Mouse (Mus musculus): ENCODE results near the gene Sulf2.

Sulf2 gene

DNA sequence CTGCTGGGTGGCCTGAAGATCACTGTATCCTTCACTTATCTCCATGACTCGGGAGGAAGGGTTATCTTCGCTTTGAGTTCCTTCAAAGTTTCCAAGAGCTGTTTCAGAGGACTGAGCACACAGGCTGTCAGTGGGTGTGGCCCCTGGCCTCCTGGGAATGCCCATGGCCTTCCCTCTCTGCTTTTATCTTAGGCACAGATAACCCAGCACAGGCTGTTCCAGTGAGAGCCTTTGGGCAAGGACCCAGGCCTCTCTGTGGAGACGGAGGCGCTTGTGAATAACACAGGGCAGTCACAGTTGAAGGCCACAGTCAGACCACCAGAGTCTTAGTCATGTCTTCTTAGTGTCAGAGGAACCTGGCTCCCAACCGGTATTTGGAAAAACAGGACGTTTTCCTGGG lies 32.7 kb downstream of the Sulf2 start:
- in situ Hi-C loops (cut with MboI; ENCODE audit: unreplicated experiment in 2 of 2) = loop anchor here in 1 of 2 experiments (25.0 kb wide), 1 partner anchor 315 kb away; no protein-coding TSS in a partner anchor

DNA sequence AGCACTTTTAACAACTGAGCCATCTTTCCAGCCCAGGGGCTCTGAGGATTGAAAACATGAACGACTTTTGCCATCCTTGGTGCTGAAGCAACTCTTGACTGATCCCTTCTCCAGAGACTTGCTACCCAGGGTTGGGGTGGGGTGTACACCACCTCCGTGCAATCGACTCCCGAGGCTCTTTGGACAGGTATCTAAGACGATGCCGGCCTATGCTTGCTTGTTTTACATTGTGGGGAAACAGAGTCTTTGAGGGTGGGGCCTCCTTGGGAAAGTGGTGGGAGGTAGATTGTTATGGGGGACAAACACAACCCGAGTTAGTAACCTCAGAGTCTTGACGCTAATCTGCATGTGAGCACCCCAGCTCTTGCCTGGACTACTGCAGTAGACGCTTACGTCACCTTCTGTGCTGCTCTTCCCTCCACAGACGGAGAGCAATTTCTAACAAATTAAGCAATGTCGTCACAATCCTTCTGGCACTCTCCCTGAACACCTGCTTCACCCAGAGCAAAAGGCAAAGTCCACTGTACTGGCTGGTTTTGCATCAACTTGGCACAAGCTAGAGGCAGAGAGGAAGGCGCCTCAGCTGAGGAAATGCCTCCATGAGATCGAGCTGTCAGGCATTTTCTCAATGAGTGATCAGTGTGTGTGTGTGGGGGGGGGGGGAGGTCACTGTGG lies 33.6 kb downstream of the Sulf2 start:
- in situ Hi-C loops (cut with MboI; ENCODE audit: unreplicated experiment in 2 of 2) = loop anchor here in 1 of 2 experiments (25.0 kb wide), 1 partner anchor 315 kb away; no protein-coding TSS in a partner anchor

DNA sequence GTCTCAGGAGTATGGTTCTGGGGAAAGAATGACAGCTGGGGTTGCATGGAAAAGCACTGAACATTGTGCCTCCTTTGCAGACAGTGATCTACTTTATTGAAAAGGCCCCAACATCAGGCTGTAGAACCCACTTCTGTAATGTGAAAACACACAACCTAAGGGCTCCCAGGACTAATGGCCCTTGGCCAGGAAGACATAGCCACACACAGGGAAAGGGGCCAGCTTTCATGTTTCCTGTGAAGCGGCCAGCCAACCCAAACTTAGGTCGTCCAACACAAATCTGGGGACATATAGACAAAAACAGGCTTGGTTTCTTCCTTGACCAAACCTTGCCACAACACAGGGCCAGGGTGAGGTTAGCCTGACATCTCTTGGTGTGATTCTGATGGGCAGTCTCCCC lies 35.5 kb downstream of the Sulf2 start:
- in situ Hi-C loops (cut with MboI; ENCODE audit: unreplicated experiment in 2 of 2) = loop anchor here in 1 of 2 experiments (25.0 kb wide), 1 partner anchor 317 kb away; no protein-coding TSS in a partner anchor

DNA sequence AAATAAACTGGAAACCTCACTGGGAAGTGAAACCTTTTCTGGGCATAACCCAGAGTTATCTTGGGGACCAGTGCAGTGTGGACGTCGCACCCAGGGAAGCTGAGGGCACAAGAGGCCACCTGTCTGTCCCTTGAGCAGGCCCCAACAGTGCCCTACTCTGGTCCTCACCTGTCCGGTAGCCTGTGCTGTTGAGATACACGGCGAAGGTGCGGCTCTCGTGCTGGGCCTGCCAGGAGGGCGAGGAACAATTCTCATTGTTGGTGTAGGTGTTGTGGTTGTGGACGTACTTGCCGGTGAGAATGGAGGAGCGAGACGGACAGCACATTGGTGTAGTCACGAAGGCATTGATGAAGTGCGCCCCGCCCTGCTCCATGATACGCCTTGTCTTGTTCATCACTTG lies 38.8 kb downstream of the Sulf2 start:
- in situ Hi-C loops (cut with MboI; ENCODE audit: unreplicated experiment in 2 of 2) = loop anchor here in 1 of 2 experiments (25.0 kb wide), 1 partner anchor 321 kb away; no protein-coding TSS in a partner anchor

DNA sequence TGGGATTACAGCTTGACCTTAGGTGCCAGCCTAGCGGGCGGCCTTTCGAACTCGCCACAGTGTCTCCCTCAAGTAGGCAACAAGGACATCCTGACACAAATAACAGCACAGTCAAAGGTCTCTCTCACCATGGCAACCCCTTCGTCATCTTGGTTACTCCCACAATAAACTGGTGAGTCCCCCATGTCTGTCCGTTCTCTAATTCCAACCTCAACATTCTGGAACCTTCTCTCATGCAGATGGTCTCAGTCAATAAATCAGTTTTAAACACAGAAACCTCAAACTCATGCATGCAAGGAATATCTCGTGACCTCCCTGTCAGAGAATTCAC lies 39.2 kb downstream of the Sulf2 start:
- in situ Hi-C loops (cut with MboI; ENCODE audit: unreplicated experiment in 2 of 2) = loop anchor here in 1 of 2 experiments (25.0 kb wide), 1 partner anchor 321 kb away; no protein-coding TSS in a partner anchor

DNA sequence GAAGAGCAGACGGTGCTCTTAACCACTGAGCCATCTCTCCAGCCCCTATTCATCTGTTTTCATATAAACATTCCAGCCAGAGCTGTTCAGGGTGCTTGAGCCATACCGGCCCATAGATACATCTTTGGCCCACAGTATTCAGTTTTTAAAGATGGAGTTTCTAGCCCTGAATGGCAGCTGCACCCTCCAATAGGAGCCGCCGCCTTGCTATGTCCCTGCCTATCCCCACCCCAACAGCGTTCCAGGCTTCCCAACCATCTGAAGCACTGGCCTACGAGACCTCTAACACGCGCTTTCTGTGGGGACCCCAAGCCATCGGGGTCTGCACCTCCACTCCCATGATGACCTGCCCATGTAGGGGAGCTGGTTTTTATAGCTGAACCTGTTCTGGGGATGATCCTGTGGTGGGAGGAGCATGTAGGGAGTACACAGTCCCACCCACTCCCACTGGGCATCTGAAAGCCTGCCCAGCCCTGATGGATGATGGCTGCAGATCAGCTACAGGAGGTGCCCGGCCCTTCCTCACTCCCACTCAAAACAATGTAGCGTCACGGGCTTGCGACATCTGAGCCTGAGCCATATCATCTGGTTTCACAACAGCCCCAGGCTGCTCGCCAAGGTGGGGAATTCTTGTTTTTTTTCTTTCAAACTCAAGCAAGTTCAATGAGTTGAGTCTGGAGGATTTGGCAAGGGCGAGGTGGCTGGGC lies 39.7 kb downstream of the Sulf2 start:
- in situ Hi-C loops (cut with MboI; ENCODE audit: unreplicated experiment in 2 of 2) = loop anchor here in 1 of 2 experiments (25.0 kb wide), 1 partner anchor 322 kb away; no protein-coding TSS in a partner anchor

DNA sequence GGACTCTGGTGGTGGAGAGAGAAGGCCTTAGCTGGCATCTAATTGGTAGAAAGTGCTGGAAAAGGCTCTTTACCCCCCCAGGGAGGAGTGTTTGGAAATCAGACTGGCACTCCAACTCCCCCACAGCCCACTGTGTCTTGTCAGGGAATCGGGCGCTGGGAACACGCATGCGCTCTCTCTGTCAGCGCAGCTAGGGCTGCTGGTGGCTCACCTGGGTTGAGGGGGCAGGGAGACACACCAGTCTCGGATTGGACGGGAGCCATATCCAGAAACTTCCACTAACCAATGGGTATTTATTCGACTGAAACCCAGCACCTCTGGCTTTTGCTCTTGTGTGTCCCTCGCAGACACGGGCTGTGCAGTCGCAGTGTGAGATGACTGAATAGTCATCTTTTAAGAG lies 42.5 kb downstream of the Sulf2 start:
- in situ Hi-C loops (cut with MboI; ENCODE audit: unreplicated experiment in 2 of 2) = loop anchor here in 1 of 2 experiments (25.0 kb wide), 1 partner anchor 324 kb away; no protein-coding TSS in a partner anchor

DNA sequence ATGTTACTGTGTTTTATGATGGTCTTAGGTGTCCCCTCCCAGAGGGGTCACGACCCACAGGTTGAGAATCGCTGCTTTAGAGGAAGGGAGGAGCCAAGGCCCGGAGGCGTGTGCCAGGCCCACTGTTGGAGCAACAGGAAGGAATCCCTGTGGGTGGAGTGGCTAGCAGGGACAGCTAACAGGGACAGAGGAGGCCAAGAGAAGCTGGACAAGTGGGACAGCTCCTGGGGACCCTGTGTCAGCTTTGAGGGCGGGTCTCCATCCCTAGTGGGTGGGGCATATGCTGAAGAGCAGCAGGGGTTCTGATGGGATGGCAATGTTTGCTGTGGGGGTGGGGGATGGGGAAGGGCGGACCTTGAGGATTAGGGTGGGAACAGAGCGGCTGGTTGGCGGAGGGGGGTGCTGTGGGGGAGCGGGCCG lies 43.6 kb downstream of the Sulf2 start:
- in situ Hi-C loops (cut with MboI; ENCODE audit: unreplicated experiment in 2 of 2) = loop anchor here in 1 of 2 experiments (25.0 kb wide), 1 partner anchor 325 kb away; no protein-coding TSS in a partner anchor

DNA sequence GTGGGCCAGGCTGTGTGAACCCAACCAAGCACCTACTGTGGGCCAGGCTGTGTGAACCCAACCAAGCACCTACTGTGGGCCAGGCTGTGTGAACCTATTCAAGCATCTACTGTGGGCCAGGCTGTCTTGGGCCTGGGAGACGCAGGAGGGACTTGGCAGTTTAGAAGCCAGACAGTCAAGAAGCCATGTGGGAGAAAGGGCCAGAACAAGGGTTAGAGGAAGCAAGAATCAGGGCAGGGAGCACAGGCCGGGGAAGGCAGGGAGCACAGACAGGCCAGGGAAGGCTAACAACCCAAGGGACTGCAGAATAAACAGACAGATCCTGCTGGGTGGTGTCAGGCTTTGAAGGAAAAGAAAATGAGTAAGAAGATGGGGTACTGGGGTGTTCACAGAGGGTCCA lies 44.2 kb downstream of the Sulf2 start:
- in situ Hi-C loops (cut with MboI; ENCODE audit: unreplicated experiment in 2 of 2) = loop anchor here in 1 of 2 experiments (25.0 kb wide), 1 partner anchor 326 kb away; no protein-coding TSS in a partner anchor

DNA sequence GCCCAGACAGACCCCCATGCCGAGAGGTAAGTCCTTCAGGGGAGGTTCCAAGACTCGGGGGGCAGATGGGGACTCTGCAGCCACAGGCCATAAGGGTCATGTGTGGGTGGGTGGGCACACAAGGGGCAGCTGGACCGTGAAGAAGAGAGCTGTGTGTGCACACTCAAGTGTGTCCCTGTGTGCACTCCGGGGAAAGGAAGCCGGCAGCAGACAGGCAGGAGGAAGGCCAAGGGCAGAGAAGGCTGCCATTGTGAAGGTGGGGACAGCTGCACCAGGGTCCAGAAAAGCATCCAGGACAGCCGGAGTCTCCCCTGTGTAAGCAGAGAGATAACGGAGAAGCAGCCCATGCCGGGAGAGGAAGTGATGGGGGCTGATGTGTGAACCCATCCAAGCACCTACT lies 44.7 kb downstream of the Sulf2 start:
- in situ Hi-C loops (cut with MboI; ENCODE audit: unreplicated experiment in 2 of 2) = loop anchor here in 1 of 2 experiments (25.0 kb wide), 1 partner anchor 327 kb away; no protein-coding TSS in a partner anchor

DNA sequence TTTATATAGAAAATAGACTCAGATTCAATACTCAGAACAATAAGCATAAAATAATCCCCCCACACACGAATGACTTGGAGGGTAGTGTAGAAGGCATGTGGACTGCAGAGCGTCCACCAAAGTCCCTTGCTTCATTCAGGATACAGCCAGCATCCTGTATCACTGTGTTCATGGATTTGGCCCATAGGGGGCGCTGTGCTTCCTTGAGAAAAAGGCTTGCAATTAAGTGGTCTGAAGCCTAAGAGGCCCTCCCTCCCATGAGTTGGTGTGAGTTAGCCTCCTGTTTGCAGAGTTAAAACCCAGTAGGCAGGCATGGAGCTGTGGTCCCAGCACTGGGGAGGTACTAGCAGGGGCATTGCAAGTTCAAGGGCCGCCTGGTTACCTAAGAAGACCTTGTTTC lies 47.1 kb downstream of the Sulf2 start:
- in situ Hi-C loops (cut with MboI; ENCODE audit: unreplicated experiment in 2 of 2) = loop anchor here (5.0 to 25.0 kb wide), 2 partner anchors 329 to 334 kb away; no protein-coding TSS in a partner anchor

DNA sequence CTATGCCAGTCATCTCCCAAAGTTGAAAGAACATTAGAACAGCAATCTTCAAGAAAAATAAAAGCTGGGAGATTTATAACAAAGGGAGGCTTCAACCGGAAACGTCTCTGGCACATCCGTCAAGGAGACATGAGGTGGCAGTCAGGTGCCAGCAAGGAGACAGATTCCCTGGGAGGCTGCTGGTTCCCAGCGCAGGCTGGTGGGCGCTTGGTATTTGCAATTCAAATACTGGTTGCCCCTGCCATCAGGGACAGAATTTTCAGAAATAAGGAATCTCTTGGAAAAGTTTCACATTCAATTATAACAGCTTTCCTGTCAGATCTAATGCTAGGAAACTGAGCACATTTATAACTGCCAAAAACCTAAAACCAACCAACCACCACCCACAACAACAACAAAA lies 47.6 kb downstream of the Sulf2 start:
- in situ Hi-C loops (cut with MboI; ENCODE audit: unreplicated experiment in 2 of 2) = loop anchor here (5.0 to 25.0 kb wide), 2 partner anchors 329 to 334 kb away; no protein-coding TSS in a partner anchor

DNA sequence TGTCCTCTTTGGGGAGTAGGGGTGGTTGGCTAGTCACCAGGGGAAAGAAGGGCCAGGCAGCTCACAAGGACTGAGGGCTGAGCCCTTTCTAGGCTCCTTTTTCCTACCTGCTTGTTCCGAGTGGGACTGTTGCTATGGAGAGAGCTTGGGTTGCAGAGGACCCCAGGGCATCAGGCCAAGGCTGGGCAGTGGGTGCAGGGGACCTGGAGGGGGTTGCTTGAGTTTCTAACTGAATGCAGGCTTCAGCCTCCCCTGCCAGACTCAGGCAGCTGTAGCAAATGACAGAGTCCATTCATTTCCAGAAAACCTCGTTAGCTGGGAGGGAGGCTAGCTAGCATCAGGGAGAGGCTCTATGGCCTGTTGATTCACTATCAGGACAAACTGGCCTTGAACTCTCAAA lies 48.8 kb downstream of the Sulf2 start:
- in situ Hi-C loops (cut with MboI; ENCODE audit: unreplicated experiment in 2 of 2) = loop anchor here (5.0 to 25.0 kb wide), 2 partner anchors 331 to 336 kb away; no protein-coding TSS in a partner anchor

DNA sequence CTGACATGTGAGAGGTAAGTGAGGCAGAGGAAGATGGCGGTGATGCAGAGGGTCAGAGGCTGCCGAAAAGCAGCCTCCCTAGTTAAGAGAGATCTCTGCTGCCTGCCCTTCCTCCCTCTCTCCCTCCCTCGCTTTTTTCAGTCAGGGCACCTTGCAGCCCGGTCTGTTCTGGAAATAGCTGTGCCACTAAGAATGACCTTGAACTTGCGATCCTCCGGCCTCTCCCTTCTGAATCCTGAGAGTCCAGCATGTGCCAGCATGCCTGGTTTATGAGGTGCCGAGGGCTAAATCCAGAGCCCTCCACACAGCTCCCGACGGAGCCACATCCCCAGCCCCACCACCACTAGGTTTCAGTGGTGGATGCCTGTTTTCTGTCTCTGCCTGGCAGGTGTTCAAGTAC lies 49.6 kb downstream of the Sulf2 start:
- in situ Hi-C loops (cut with MboI; ENCODE audit: unreplicated experiment in 2 of 2) = loop anchor here (5.0 to 25.0 kb wide), 2 partner anchors 331 to 336 kb away; no protein-coding TSS in a partner anchor

DNA sequence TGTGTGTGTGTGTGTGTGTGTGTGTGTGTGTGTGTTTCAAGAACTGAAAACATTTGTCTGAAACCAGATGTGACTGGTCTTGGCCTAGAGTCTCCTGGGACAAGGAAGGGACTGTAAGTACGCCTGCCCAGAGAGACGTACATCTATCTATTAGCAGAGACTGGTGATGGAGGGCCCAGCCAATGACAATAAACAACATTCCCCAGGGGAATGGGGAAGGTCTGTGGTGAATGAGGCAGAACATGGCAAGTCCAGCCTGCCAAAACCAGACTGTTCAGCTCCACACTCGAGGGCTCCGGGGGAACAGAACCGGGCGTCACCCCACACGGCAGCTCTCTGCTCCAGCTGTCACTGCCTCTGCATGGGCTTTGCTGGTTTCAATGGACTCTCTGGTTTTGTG lies 52.6 kb downstream of the Sulf2 start:
- in situ Hi-C loops (cut with MboI; ENCODE audit: unreplicated experiment in 2 of 2) = loop anchor here in 1 of 2 experiments (25.0 kb wide), 1 partner anchor 334 kb away; no protein-coding TSS in a partner anchor

DNA sequence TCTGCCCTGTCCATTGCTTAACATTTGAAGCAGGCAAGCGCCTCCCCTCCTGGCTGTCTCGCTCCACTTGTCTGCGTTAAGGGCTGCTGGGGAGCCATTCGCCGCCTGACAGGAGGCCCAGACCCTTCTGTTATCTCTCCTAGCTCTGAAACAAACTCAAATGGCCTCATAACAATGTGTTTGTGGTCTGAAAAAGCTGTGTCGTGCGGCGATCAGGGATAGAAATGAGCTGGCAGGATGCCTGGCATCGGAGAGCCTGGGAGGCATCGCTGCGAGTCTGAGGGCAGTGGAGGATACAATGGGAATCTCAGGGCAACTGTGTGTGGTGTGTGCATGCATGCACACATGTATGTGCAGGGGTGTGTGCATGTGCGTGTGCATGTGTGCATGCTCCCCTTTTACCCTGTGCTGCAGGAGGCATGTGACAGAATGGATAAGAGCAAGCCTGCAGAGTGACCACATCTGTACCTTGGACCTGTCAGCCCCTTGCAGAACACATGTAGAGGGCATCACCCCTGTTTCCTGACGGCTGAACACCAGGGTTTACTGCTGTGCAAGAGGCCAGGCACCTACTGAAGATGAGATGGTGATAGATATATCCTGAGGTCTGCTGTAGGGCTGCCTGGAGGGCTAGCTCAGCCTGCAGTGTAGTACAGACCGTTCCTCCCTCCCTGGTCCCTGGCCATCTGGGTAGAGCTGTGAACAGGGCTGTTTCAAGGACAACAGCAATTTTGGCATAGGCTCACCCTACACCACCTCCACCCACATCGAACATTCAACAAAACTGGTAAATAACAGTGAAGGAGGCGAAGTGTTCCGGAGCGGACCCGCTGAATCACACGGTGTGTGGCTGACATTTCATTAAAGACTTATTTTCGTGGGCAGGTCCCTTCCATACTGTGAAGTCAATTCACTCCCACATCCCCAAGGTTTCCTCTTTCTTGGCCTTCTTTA lies 54.9 kb downstream of the Sulf2 start:
- in situ Hi-C loops (cut with MboI; ENCODE audit: unreplicated experiment in 2 of 2) = loop anchor here in 1 of 2 experiments (25.0 kb wide), 1 partner anchor 337 kb away; no protein-coding TSS in a partner anchor

DNA sequence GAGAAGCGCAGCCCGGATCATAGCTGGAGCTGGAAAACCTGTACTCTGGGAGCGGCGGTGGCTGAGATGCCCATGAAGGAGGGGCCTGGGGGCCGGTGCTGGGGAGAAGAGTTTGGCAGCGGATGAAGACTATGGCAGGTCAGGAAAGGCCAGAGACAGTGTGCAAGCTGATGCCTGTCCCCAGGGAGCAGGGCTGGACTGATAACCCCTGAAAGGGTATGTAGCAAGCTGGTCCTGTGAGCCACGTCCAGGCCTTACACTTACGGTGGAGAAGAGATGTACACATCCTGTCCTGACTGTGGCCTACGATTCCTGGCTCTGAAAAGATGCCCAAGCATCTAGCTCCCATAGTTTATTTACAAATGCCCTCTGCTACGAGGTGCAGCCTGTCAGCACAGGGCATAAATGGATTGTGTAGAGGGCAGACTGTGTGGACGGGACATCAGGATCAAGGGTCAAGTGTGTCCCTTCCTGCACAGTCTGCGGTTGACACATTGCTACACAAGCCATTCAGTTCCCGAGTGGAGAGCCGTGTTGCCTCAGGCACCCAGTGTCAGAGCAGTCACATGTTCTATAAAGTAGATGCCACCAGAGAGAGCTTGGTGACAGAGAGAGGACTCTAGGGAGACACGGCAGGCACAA lies 57.0 kb downstream of the Sulf2 start:
- in situ Hi-C loops (cut with MboI; ENCODE audit: unreplicated experiment in 2 of 2) = loop anchor here (10.0 to 25.0 kb wide), 7 partner anchors 561 to 1114 kb away; partner anchors contain the start of genes Cd40 (in 1 of the 2) and Ddx27 (in 1 of the 2)

DNA sequence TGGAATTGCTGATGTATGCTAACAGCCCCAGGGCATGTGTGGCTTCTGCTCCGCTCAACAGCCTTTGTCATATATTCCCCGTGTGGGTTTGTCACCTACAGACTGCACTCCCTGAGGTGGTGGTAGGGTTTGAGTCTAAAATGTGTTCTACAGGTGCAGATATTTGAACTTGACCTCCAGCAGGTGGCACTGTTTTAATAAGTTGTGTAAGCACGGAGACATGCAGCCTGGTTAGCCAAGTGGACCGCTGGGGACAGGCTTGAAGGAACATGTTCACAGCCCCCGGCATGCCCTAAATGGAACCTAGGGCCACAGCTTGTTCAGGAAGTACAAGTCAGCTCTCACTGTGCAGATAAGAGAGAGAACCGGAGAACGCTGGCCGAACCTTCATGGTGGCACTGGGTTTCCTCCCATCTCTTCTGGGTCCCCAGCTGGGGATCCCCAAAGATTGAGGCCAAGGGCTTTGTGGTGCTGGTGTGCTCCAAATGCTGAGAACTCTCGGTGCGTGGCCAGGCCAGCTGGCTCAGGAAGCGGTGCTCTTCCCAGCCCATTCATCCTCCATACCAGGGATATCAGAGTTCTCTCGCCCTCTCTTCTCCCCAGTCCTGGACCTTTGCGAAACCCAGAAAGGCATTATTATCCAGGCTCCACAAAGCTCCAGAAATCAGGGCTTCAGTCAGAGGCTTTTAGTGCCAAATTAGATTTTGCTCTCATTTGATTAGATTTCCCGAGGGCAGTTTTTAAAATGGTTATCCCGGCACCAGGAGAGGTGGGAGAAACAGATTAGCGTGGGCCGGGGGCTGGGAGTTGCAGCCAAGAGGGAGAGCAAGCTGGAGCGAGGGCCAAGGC lies 57.8 kb downstream of the Sulf2 start:
- in situ Hi-C loops (cut with MboI; ENCODE audit: unreplicated experiment in 2 of 2) = loop anchor here (10.0 to 25.0 kb wide), 7 partner anchors 560 to 1115 kb away; partner anchors contain the start of genes Cd40 (in 1 of the 2) and Ddx27 (in 1 of the 2)
